Mouse (Mus musculus) cerebellum, adult 8-10 months (tissue): Measurements from ENCODE around the gene Fam129a.

ENCODE experiments used
- DNase-seq: peaks from one replicate; pipeline ENCODE4 v3.0.0; 2022

The Fam129a gene

GRCm38 (mm10) chr1:151570981-151571837 is at the start of gene Fam129a:
Fam129a (plus strand) TSS chr1:151571186.
- DNase-seq, result peak; percentile 1

GRCm38 (mm10) chr1:151526701-151527100 is 44.3 kb upstream of the Fam129a start:
- DNase-seq, result no peak

GRCm38 (mm10) chr1:151543796-151544477 is 27.0 kb upstream of the Fam129a start:
- DNase-seq, result no peak

- DNase-seq, result no peak
Measured at GRCm38 (mm10) chr1:151544581-151544980, 26.4 kb upstream of the Fam129a start.

- DNase-seq, result no peak
Measured at GRCm38 (mm10) chr1:151545571-151545970, 25.4 kb upstream of the Fam129a start.

GRCm38 (mm10) chr1:151548896-151549610 is 21.9 kb upstream of the Fam129a start:
- DNase-seq, result no peak

DNA sequence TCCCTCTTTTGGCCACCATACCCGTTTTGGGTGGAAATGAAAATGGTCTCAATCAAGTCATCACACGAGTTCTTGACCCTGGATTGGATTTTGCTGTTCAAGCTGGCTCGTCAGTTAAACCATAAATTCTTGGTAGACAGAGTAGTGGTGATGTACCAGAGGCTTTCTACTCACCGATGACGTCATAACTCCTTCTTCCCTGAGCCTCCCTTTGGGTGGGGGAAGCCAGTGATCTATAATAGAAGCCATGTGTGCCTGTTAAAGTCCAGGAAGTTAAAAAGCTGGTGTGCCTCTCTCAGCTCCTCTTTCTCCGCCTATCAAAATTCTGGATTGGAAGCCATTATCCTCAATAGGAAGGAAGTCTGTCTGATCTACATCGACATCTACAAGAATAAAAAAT is 21.2 kb upstream of the Fam129a start:
- DNase-seq, result no peak

GRCm38 (mm10) chr1:151550587-151551479 is 20.2 kb upstream of the Fam129a start:
- no peak for DNase-seq

GRCm38 (mm10) chr1:151560536-151560935 is 10.4 kb upstream of the Fam129a start:
- no peak for DNase-seq

DNA sequence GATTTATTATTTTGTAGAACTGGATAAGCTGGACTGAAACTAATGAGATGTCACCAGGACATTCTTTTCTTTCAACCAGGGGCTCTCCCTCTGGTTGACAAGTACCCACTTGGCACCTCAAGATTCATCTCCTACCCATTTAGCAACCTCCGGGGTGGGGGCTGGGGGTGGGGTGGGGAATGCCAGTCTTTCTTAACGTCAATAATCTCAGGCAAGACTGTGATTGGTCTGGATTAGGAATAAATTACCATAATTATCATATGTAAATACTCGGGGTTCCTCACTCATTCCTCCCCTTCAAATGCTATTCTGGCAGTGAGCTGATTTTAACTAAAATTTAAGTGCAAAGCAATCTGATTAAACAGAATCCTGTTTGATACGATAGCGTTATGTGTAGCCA is 7.6 kb upstream of the Fam129a start:
- DNase-seq, result no peak

- DNase-seq, result no peak
Measured at GRCm38 (mm10) chr1:151563893-151564292, 7.1 kb upstream of the Fam129a start.

DNA sequence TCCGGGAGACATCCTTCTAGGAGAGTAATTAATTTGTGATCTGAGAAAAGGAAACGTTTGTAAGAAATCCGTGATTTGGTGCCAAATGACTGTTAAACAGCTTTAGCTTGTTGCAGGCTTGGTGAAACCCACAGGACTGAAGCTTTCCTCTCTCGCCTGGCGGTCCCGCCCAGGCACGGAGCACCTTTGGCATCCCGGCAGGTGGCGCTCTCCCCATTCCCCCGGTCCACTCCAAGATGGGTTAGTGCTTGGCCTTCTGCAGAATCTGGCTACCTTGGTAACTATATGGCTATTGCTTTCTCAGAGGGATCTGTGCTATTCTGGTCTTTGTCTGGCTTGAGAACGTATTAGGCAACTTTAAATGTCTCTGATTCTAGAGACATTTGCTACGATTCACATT is 6.6 kb upstream of the Fam129a start:
- peak; percentile 56 for DNase-seq

DNA sequence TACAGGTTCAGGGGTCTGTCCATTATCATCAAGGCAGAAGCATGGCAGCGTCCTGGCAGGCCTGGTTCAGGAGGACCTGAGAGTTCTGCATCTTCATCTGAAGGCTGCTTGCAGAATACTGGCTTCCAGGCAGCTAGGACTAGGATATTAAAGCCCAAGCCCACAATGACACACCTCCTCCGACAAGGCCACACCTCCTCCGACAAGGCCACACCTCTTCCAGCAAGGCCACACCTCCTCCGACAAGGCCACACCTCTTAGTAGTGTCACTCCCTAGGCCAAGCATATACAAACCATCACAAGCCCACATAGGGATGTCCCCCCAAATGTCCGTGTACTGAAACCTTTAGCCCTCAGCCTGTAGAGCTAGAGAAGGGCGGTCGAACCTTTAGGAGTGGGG is 2.3 kb upstream of the Fam129a start:
- no peak for DNase-seq

DNA sequence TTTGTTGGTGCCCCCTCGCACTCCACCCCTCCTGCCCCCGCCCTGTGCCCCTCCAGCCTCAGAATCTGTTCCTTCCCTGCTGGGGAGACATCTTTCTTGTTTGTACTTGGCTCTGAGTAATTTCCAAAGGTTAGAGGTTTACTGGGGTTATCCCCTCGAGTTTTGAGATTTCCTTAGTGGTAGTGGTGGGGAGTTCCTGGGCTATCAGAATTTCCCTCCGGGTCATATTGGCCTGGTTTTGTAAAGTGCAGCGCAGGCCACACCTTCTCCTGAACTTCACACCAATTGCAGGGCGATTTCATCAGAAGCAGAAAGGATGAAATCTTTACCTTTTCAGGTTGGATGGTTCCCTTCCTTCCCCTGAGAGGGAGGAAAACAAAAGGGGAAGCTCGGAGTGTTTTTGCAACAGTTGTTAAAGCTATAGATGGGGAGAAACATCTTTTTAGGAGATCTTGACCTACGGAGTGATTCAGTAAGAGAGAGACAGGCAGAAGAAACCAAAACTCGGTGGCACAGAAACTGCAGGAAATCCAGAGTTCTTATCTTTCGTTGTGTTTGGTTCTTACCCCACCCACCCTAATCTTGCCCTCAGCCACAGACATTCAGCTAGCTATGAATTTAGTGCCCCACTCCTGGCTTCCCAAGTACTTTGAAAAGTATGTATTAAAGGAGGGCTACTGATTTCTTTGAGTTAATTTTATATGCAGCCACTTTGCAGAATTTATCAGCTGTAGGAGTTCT is 1.0 kb downstream of the Fam129a start:
- DNase-seq, result no peak

- no peak for DNase-seq
Measured at GRCm38 (mm10) chr1:151572601-151573320, 1.8 kb downstream of the Fam129a start.

DNA sequence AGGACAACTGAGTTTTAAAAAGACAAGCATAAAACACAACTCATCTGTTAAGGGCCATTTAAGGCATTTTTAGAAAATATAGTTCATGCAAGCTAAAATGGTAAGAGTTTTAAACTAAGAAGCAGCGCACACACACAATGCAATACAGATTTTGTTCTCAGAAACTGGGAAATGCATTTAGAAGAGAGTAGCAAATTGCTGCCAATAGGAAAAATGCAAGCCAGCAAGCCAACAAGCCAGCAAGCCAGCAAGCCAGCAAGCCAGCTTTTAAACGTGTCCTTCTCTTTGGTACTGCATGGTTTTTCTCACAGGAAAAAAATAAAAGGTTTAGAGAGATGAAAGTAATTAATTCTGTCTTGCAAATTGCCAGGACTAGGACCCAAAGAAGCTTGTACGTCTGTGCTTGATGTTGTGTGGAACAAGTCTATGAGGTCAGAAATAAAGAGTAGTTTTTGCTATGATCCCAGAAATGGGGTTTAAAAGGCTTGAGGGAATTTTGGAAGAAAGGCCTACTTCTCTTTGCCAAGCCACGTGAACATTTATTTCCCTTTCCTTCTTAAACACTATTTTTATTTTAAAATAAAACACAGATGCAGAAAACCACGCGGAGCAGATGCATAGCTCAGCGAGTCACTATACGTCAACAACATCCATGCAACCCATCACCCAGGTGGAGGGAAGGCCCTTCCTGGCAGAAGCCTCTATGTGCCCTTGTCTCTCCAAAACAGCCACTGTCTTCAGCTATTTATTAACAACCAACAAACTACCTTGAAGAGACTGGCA is 9.4 kb downstream of the Fam129a start:
- DNase-seq, result no peak

GRCm38 (mm10) chr1:151581454-151581853 is 10.5 kb downstream of the Fam129a start:
- DNase-seq, result no peak

- no peak for DNase-seq
Measured at GRCm38 (mm10) chr1:151581977-151582376, 11.0 kb downstream of the Fam129a start.

- DNase-seq, result no peak
Measured at GRCm38 (mm10) chr1:151583457-151584181, 12.6 kb downstream of the Fam129a start.

DNA sequence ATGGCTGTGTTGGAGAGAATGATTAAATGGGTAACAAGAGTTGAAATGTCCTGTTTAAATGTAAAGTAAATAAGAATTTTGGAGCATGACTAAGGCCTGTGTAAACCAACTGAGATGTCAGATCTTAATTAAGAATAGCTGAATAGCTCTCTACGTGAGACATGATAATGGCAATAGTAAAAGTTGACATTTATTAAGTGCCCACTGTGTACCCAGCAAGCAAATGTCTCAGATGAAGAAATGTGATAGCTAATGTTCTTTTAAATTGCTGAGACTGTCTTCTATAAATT is 13.1 kb downstream of the Fam129a start:
- DNase-seq, result no peak
